Mouse (Mus musculus) ES-E14 (cell line): ENCODE data around the gene Tsen2. TPM values are rescaled to one million over a fixed set of nuclear protein-coding genes. Genes with fewer than 3 reads are reported as not detected.

Experiments used
- DNase-seq: peaks from one replicate; pipeline ENCODE4 v3.0.0-alpha.2; 2013; ENCODE audit warnings: low read depth, low spot score
- H3K27ac ChIP-seq: 2 replicates; pipeline ENCODE4 v1.5.1; 2012; ENCODE audit warnings: low read depth, mild to moderate bottlenecking, low read length, moderate library complexity, mixed read lengths; ENCODE audit not compliant: poor library complexity, insufficient read depth, severe bottlenecking
- H3K36me3 ChIP-seq: 2 replicates; pipeline ENCODE4 v1.6.1; 2012; ENCODE audit warnings: mild to moderate bottlenecking, low read length, moderate library complexity, mixed read lengths; ENCODE audit not compliant: control insufficient read depth, poor library complexity, insufficient read depth, severe bottlenecking
- H3K4me1 ChIP-seq, 2 experiments: fragments of 150-350 bp in 1 of 2; sonication (generic) in 1 of 2; 2 replicates each; pipeline ENCODE4 v1.6.1; 2012; ENCODE audit warnings: low read length in 2 of 2, mild to moderate bottlenecking in 1 of 2, mixed read lengths in 1 of 2; ENCODE audit not compliant: control insufficient read depth in 2 of 2, insufficient read depth in 2 of 2, poor library complexity in 1 of 2
- H3K4me3 ChIP-seq, 2 experiments: fragments of 150-350 bp in 1 of 2; sonication (generic) in 1 of 2; 2 replicates each; pipeline ENCODE4 v1.5.1; 2012; ENCODE audit warnings: low read length in 2 of 2, low read depth in 1 of 2, mild to moderate bottlenecking in 1 of 2, mixed read lengths in 1 of 2; ENCODE audit not compliant: insufficient read depth in 1 of 2, poor library complexity in 1 of 2, severe bottlenecking in 1 of 2
- H3K9ac ChIP-seq: 2 replicates; pipeline ENCODE4 v1.6.1; 2012; ENCODE audit warnings: low read depth, mild to moderate bottlenecking, low read length, mixed read lengths; ENCODE audit not compliant: poor library complexity, insufficient read depth, severe bottlenecking
- H3K9me3 ChIP-seq: fragments of 150-350 bp; sonication (generic); 2 replicates; pipeline ENCODE4 v1.6.1; 2012; ENCODE audit warnings: low read depth, mild to moderate bottlenecking, low read length; ENCODE audit not compliant: control insufficient read depth, insufficient read depth
- CHD2 ChIP-seq: IDR thresholded peaks from 2 replicates; pipeline ENCODE4 v1.6.1; 2014; ENCODE audit warnings: mild to moderate bottlenecking, low read depth, low read length, inconsistent platforms
- HCFC1 ChIP-seq: IDR thresholded peaks from 2 replicates; pipeline ENCODE4 v1.6.1; 2012; ENCODE audit warnings: low read length, inconsistent platforms, borderline replicate concordance; ENCODE audit not compliant: insufficient read depth
- MAFK ChIP-seq: IDR thresholded peaks from 2 replicates; pipeline ENCODE4 v1.6.1; 2014; ENCODE audit warnings: mild to moderate bottlenecking, low read depth, low read length, inconsistent platforms; ENCODE audit not compliant: insufficient read depth
- ZC3H11A ChIP-seq: IDR thresholded peaks from 2 replicates; pipeline ENCODE4 v1.6.1; 2012; ENCODE audit warnings: low read depth, mild to moderate bottlenecking, inconsistent platforms, low read length, borderline replicate concordance
- ZNF384 ChIP-seq: IDR thresholded peaks from 2 replicates; pipeline ENCODE4 v1.6.1; 2012; ENCODE audit warnings: low read depth, low read length, inconsistent platforms
- in situ Hi-C, 2 experiments: fragments of 600-800 bp; cut with MboI; formaldehyde crosslinking; loops; one replicate each; pipeline ENCODE4 v1.15.1; 2025; ENCODE audit warnings: low sequenced_read_pairs in 2 of 2, inconsistent platforms in 1 of 2; ENCODE audit not compliant: unreplicated experiment in 2 of 2
- total RNA-seq: library from RNA; depleted of rRNA; stranded (reverse); fragments of 300-350 nt; gene quantifications from 2 replicates; pipeline ENCODE4 v1.2.3, GENCODE M21; 2012

Tsen2 gene
- total RNA-seq, 1 experiment: 35.9 TPM

GRCm38 (mm10) chr6:115534617-115535016 is 9.8 kb upstream of the Tsen2 start:
- H3K9me3 ChIP-seq: no peaks in the 10 kb centered on the region
- DNase-seq: no peak
- no peak overlapping the region for H3K9ac ChIP-seq
- H3K4me1 ChIP-seq: peaks cover 0 to 2% of the 10 kb centered on the region in 2 experiments; a peak in 2 of 4 replicates
- TF ChIP-seq CHD2 (no peak), ZNF384 (no peak), ZC3H11A (no peak), MAFK (no peak), HCFC1 (no peak)
- no peak overlapping the region for H3K27ac ChIP-seq
- H3K36me3 ChIP-seq: no peaks in the 10 kb centered on the region
- no peak overlapping the region for H3K4me3 ChIP-seq
- in situ Hi-C loops: loop anchor here in 1 of 2 experiments (5.0 kb wide), 1 partner anchor 307 kb away; the partner anchor contains the start of gene Gm17482

- in situ Hi-C loops: loop anchor here in 1 of 2 experiments (5.0 kb wide), 1 partner anchor 309 kb away; the partner anchor contains the start of gene Gm17482
- DNase-seq: no peak
- H3K4me3 ChIP-seq: no peak overlapping the region
- peaks cover 0 to 5% of the 10 kb centered on the region in 2 experiments; a peak in 2 of 4 replicates for H3K4me1 ChIP-seq
- H3K9ac ChIP-seq: no peak overlapping the region
- H3K36me3 ChIP-seq: no peaks in the 10 kb centered on the region
- H3K27ac ChIP-seq: no peak overlapping the region
- TF ChIP-seq ZNF384 (no peak), CHD2 (no peak), ZC3H11A (no peak), HCFC1 (no peak), MAFK (no peak)
- H3K9me3 ChIP-seq: no peaks in the 10 kb centered on the region
Measured at GRCm38 (mm10) chr6:115536169-115536568, 8.3 kb upstream of the Tsen2 start.

GRCm38 (mm10) chr6:115538645-115539429 is 5.6 kb upstream of the Tsen2 start:
- in situ Hi-C loops: loop anchor here in 1 of 2 experiments (5.0 kb wide), 1 partner anchor 312 kb away; the partner anchor contains the start of gene Gm17482
- peak; percentile 86 for DNase-seq
- Histone ChIP-seq H3K27ac (no peak overlapping the region), H3K9ac (peak overlapping the region; percentile 58; the same call in 1 of the 2 replicates), H3K4me3 (peak overlapping the region; percentile 21 to 58; a peak in 2 of 4 replicates), H3K9me3 (no peaks in the 10 kb centered on the region), H3K36me3 (no peaks in the 10 kb centered on the region), H3K4me1 (peaks cover 0 to 8% of the 10 kb centered on the region in 2 experiments; a peak in 3 of 4 replicates)
- TF ChIP-seq MAFK (no peak), CHD2 (no peak), ZNF384 (no peak), HCFC1 (peak; percentile 57; the same call in 1 of the 2 replicates), ZC3H11A (peak; percentile 92)

DNA sequence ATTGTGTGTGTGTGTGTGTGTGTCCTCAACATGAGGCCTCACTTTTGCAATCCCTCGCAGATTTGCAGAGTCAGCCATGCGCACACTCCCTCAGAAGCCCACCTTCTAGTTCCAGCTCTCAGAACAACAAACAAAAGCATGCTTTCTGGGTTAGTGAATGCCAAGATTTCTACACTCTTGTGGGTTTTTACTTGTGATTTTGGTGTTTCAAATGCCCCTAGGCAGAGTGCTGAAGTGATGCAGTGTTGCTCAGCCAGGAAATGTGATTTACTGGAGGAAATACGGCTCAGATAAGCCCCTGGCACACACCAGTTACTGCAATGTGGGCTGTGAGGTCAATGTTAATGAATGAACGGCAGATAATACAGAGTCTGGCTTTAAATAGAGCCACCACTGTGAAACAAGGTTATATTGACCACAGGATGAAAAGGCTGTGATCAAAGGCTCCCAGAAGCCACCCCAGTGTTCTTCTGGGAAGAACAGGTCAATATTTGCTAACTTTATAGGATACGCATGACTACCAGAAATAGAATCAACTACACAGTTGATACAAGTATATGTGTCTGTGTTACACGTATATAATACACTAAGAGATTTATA is 2.7 kb upstream of the Tsen2 start:
- H3K27ac ChIP-seq: no peak overlapping the region
- H3K9me3 ChIP-seq: no peaks in the 10 kb centered on the region
- no peak for DNase-seq
- in situ Hi-C loops: no loop called here
- no peaks in the 10 kb centered on the region for H3K36me3 ChIP-seq
- no peak overlapping the region for H3K9ac ChIP-seq
- H3K4me3 ChIP-seq: no peak overlapping the region
- peaks cover 0 to 8% of the 10 kb centered on the region in 2 experiments; a peak in 3 of 4 replicates for H3K4me1 ChIP-seq
- TF ChIP-seq ZNF384 (no peak), CHD2 (no peak), MAFK (no peak)
